Mouse (Mus musculus) forebrain, embryonic 13.5 days (tissue): ENCODE measurements at regions not wholly inside any gene's neighbourhood (a gene's known extent, or its start where the extent isn't known, plus 50 kb on each side); places are given as distances from the start of the nearest gene placed in this dataset.

Source experiments
- ATAC-seq: fragments of 200-750 bp; cut with Nextera tagmentation; 2 replicates; pipeline ENCODE4 v1.8.0; 2017
- H3K27ac ChIP-seq: fragments of 300-500 bp; sonication (generic); 2 replicates; pipeline ENCODE4 v1.5.1; 2015; ENCODE audit warnings: inconsistent platforms, mild to moderate bottlenecking, moderate library complexity
- H3K27me3 ChIP-seq: fragments of 300-500 bp; sonication (generic); 2 replicates; pipeline ENCODE4 v1.6.1; 2015; ENCODE audit warnings: mild to moderate bottlenecking, inconsistent platforms
- H3K36me3 ChIP-seq: fragments of 300-500 bp; sonication (generic); 2 replicates; pipeline ENCODE4 v1.6.1; 2015; ENCODE audit warnings: mild to moderate bottlenecking, inconsistent platforms; ENCODE audit not compliant: poor library complexity, severe bottlenecking
- H3K4me1 ChIP-seq: fragments of 300-500 bp; sonication (generic); 2 replicates; pipeline ENCODE4 v1.6.1; 2015; ENCODE audit warnings: inconsistent platforms
- H3K4me2 ChIP-seq: fragments of 300-500 bp; sonication (generic); 2 replicates; pipeline ENCODE4 v1.6.1; 2015; ENCODE audit warnings: inconsistent platforms, mild to moderate bottlenecking, moderate library complexity
- H3K4me3 ChIP-seq: fragments of 300-500 bp; sonication (generic); 2 replicates; pipeline ENCODE4 v1.5.1; 2015; ENCODE audit warnings: mild to moderate bottlenecking, inconsistent platforms
- H3K9ac ChIP-seq: fragments of 300-500 bp; sonication (generic); 2 replicates; pipeline ENCODE4 v1.6.1; 2015; ENCODE audit warnings: mild to moderate bottlenecking, inconsistent platforms
- H3K9me3 ChIP-seq: fragments of 300-500 bp; sonication (generic); replicated peaks from 2 replicates; pipeline ENCODE4 v1.6.1; 2016; ENCODE audit warnings: inconsistent platforms
- WGBS: fragments of 180-500 bp; shearing (Covaris S2); methylation state at CpG from one replicate; pipeline ENCODE4 v1.1.7; 2015; 5-methylcytosine and 5-hydroxymethylcytosine counted together

DNA sequence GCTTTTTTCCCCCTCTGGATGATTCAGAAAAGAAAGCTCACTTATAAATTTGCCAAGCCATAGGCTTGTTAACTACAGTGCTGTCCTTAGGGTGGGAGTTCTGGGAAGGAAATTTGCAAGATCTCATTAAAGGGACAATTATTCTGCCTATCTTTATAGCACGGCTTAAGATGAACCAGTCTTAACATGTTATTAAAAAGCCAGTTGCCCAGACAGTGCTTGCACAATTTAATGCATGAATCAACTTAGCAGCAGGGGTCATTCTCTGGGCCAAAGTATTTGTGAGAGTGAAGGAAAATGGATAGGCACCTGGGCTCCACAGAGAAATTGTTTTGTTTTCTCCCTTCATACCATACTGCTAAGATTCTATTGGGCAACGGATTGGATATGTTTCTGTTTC, 733.0 kb upstream of the Edil3 start:
- Histone ChIP-seq H3K27ac (no peak overlapping the region), H3K9ac (no peak overlapping the region), H3K9me3 (no peaks in the 10 kb centered on the region), H3K27me3 (no peaks in the 10 kb centered on the region), H3K4me3 (no peak overlapping the region), H3K36me3 (no peaks in the 10 kb centered on the region), H3K4me1 (peaks cover 8% of the 10 kb centered on the region), H3K4me2 (no peak overlapping the region)
- 9% methylated on average over 2 of the region's 2 CpGs for WGBS
- ATAC-seq: peak; percentile 68; the same call in 1 of the 2 replicates
